Mouse (Mus musculus): ENCODE measurements around the gene Cacna1s.

GRCm38 (mm10) chr1:136161333-136161921 lies 108.9 kb downstream of the Cacna1s start:
- no peak for TF ChIP-seq HCFC1 (IDR thresholded peaks at IDR 0.05; ENCODE audit: borderline replicate concordance, insufficient read depth, low read length)
- no peak for TF ChIP-seq MAFK (IDR thresholded peaks at IDR 0.05; ENCODE audit: insufficient read depth, low read depth, low read length)
- TF ChIP-seq ZNF384 (IDR thresholded peaks at IDR 0.05; ENCODE audit: low read depth, low read length), result no peak
- no peak for TF ChIP-seq CHD2 (IDR thresholded peaks at IDR 0.05; ENCODE audit: low read depth, low read length)
- no peak for TF ChIP-seq ZC3H11A (IDR thresholded peaks at IDR 0.05; ENCODE audit: borderline replicate concordance, low read depth, low read length)

Measured in ES-E14 (cell line).